Mouse (Mus musculus) neutrophil, adult 5-6 weeks (primary cell): Measurements from ENCODE around the gene Tctex1d2. TPM values are rescaled to one million over a fixed set of nuclear protein-coding genes. Genes with fewer than 3 reads are reported as not detected.
A peak's percentile ranks its signal among the peaks of the same experiment; 100 is the strongest.

Experiments used
- ATAC-seq: fragments of 151-379, 151-347 bp; 2 replicates; pipeline ENCODE4 v1.8.0; 2017; ENCODE audit warnings: mild to moderate bottlenecking, moderate TSS enrichment; ENCODE audit not compliant: insufficient number of reproducible peaks, poor library complexity, low FRiP score, severe bottlenecking; ENCODE audit errors: extremely low read depth
- total RNA-seq: library from RNA; stranded (forward); fragments of 200-1000 nt; gene quantifications from 2 replicates; pipeline ENCODE4 v1.2.3, GENCODE M21; 2017

Gene Tctex1d2
- total RNA-seq = 44.0 and 46.0 TPM in 2 replicates

DNA sequence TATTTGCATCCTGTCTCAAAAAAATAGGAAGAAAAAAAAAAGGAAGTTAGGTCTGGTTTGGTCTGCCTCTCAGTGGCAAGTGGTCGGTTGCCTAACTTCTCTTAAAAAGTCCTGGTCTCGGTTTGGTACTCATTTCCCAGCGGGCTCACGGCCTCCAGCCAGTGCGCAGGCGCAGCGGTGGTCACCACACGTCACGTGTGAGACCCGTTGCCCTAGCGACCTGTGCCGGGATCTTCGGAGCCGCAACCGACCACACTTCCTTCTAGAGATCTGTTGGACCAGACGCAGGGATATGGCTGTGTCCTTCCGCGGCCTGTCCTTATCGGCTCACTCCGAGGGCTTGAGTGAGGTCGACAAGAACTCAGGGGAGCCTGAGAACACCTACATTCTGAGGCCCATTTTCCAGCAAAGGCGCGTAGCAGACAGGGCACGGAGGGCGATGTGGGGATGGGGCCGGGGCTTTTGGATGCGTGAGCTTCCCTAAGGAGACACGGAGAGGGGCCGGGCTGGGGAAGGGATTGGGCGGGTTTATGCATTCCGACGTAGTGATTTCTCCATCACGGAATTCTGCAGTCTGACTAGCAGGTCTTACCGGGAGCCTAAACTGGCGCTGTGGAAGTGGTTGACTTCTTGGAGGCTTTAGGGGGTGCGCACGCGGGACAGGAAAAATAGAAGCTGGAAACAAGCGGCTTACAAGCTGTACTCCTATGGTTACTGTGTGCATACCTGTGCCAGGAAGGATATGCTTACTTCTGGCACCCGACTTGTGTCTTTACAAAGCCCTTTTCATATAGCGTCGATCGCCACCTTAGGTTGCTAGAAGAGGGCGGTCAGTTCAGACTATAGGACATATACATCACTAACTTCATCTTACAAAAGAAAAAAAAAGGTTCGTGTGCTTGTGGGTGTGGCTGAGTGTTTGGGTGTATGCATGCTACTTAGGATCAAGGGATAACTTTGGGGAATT, at the start of gene Tctex1d2:
Tctex1d2 (plus strand) TSS at position 186 of the 967 bp plus-strand sequence.
- peak; percentile 93 for ATAC-seq

DNA sequence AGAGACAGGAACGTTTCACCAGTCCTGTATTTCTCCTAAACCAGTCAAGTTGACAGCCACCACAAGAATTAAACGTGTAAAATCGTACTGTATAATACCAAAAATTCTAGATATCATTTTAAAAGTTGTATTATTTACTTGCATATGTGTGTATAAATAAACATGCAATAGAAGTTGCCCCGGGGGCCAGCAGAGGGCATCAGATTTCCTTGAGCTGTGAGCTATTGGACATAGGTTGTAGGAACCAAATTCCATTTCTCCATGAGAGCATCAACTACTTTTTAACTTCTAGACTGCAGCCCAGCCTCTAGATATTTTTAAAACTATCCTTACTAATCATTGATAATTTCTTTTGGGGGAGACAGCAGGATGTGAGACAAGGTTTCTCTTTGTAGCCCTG, 48.2 kb upstream of the Tctex1d2 start:
- ATAC-seq = no peak

DNA sequence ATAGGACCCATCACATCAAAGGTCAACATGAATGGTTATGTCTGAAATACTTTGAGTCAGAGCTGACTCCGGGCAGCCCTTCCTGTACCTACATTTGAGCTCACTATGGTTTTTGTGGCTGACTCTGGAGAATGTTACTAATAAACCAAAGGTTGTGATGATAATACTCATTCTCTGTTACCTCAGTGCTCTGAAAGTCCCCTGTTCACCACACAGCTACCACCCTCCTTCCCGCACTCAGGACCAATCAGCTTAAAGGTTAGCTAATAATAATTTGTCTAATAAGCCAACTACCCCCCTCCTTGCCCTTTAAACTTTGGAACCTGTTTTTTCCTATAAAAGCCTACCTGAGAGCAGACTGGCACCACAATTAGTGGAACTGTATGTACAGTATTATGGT, 39.9 kb upstream of the Tctex1d2 start:
- no peak for ATAC-seq

DNA sequence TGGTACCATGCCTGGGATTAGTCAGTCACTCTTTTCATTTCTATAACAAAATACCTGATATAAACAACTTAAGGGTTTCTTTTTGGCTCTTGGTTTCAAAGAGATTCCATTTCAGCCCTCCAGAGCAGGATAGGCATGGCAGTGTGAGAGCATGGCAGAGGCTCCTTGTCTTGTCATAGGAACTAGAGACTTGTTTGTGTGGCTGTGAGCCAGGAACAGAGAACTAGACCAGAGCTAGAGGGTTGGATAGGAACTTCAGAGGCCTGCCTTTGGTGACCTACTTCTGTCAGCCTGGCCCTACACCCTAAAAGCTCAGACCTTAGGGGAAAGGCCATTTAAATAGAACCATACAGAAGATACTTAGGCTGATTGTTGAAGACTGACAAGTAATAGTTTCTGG, 36.6 kb upstream of the Tctex1d2 start:
- no peak for ATAC-seq

GRCm38 (mm10) chr16:32384885-32385284, 34.6 kb upstream of the Tctex1d2 start:
- ATAC-seq = no peak

DNA sequence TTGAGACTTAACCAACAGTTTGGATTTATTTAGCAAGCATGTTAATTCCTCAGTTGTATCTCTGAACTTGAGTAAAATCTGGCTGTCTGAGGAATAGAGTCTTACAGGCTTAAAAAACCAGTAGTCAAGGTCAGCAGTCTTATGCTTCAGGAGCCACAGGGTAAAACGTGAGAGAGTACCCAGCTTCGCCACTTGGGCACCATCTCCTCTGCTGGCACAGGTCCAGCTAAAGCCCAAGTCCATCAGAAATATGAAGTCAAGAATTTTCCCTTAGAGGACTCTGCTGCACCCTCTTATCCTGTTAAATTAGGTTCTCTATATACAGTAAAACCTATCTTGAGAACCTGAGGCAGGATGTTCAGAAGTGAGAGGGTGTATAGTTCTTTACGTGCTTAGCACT, 32.7 kb upstream of the Tctex1d2 start:
- ATAC-seq = no peak

GRCm38 (mm10) chr16:32389049-32389448, 30.5 kb upstream of the Tctex1d2 start:
- ATAC-seq = no peak

DNA sequence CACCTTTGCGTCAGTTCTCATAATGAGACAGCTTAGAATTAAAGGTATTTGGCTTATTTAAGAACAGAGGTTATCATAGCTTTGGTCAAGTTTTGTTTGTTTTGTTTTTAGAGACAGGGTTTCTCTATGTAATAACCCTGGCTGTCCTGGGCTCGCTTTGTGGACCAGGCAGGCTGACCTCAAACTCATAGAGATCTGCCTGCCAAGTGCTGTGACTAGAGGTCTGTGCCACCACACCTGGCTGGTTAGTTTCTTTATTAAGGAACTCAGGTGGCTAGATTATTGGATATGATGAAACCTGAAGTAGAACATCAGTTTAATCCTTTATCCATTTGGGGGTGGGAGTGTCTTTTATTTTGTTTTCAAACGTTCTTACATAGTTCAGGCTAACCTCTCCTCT, 29.7 kb upstream of the Tctex1d2 start:
- ATAC-seq = no peak

DNA sequence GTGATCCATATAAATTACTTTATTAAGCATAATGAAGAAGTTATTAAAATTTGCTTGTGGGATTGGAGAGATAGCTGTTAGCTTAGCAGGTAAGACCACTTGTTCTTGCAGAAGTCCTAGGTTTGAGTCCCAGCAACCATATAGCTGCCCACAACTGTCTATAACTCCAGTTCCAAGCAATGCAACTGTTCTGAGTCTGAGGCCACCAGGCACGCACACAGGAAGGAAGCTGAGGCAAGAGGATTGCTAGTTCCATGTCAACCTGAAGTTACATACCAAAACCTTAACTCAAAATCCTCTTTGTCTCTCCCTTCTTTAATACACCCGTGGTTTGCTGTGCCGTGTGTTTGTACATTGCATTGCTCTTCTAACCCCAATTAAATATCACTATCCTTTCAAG, 28.6 kb upstream of the Tctex1d2 start:
- no peak for ATAC-seq

- no peak for ATAC-seq
Observed at GRCm38 (mm10) chr16:32395679-32396540, 23.6 kb upstream of the Tctex1d2 start.

GRCm38 (mm10) chr16:32396541-32396835, 23.0 kb upstream of the Tctex1d2 start:
- ATAC-seq = no peak

DNA sequence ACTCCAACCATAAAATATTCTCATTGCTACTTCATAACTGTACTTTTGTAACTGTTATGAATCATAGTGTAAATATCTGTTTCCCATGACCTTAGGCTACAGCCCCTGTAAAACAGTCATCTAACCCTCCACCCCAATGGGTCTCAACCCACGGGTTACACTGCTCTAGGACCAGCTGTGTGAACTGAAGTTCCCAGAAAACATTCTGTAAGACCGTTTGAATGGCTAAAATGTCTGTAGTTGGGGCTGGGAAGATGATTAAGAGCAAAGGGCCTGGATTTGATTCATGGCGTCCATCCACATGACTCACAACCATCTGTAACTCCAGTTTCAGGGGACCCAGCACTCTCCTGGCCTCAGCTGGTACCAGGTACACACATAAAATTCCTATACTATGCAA, 21.3 kb upstream of the Tctex1d2 start:
- ATAC-seq = no peak

DNA sequence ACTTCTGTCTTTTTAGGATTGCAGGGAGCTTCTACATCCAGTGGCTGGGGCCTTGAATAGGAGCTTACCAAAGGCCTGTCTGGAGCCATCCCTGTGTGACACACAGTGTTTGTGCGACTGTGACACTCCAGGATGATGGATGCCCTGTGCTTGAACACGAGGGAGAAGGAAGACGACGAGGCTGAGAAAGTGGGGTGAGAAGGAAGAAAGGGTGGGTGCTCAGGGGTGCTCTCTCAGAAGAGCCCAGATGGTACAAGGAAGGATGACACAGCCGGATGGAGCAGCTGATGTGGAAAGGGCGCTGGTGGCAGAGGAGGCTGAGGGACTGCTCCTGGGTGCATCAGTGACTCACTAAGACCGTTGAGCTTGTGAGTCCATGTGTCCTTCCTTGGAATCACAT, 19.2 kb upstream of the Tctex1d2 start, which contains the start of gene Tm4sf19:
Tm4sf19 (plus strand) TSS at position 240 of the 400 bp plus-strand sequence.
- ATAC-seq = no peak

DNA sequence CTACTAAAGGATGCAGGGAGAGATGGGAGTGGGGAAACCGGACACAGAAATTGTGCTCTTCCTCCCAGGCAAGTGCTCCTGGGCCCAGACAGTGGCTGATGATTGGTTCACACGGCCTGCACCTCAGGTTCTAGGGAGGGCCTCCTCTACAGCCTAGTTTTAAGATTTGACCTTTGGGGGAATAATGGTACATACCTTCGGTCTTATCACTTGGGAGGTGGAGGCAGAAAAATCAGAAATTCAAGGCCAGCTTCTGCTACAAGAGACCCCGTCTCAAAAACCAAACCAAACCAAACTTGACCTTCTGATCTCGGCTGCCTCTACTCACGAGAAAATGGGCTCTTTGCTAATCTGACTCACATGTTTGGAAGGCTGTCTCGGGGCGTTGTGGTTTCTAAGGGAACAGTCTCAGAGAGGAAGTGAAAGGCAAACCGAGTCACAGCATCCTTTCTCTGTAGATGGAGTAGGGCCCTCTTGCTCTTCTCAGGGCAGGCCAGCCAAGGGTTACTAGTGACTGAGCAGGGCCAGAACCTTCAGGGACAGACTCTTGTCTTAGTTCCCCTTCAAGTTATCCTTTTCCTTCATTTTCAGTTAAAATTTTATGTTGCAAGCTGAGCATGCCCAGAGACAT, 18.1 kb upstream of the Tctex1d2 start:
- ATAC-seq = peak; percentile 71; the same call in 1 of the 2 replicates

DNA sequence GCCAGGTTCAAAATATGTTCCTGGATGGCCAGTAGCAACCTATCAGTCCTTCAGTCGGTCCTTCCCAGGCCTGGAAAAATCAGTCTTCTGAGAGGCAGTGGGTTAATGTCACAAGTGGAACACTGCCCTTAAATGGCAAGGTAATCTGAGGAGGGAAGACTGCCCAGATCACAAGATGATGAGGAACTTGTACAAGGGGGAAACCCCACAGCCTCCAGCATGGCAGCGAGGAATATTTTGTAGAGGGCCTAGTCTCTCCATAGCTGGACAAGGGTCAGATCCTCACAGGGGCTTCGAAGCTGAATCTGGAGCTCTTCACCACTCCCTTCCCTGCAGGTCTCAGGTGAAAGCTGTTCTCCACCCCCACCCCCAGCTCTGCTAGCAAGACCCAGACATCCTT, 16.7 kb upstream of the Tctex1d2 start:
- no peak for ATAC-seq

DNA sequence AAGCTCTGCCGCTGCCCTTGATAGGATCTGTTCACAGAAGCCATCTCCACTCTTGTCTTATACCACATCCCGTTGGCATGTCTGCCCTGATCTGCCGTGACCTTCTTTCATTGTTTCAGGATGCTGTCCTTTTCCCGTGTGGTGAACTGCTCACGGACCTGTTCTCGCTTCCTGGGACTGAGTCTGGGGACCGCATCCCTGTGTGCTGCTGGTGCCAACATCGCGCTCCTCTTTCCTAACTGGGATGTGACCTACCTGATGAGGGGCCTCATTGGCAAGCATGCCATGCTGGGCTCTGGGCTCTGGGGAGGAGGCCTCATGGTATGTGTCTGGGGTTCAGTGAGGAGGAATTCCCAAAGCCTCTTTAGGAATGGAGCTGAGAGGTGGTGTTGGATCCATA, 13.8 kb upstream of the Tctex1d2 start:
- ATAC-seq = no peak

DNA sequence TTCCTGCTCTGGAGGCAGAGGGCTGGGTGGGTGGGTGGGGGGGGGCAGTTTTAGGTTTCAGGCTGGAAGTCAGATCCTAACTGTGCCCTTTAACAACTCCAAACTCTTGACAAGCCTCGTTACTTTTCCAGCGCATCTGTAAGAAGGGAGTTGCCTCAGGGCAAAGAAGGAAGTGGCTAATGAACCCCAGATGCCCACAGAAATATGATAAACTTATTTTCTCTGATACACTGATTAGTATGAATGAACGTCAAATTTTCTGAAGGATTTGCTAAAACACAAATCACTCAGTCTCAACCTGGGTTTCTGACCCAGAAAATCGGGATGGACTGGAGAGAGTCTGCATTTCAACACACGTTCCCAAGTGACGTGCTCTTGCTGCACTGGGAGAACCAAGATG, 12.8 kb upstream of the Tctex1d2 start:
- no peak for ATAC-seq

GRCm38 (mm10) chr16:32407730-32408129, 11.8 kb upstream of the Tctex1d2 start:
- ATAC-seq = no peak

DNA sequence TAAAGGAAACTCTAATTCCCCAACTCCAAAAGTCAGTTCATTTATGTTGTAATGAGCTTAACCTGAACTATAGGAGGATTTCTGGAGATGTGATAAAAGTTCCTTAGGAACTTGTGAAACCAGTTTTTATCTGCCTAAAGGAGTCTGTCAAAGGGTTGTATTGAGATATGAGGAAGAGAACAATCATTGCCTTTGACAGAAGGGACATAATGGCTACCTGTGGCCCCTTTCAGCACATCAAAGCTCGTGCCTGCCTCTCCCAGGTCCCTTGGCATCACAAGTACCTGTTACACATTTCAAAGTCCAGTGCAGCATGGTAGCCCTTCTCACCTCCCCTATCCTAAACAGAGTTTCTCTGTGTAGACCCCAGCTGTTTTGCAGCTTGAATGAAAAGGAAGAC, 2.0 kb upstream of the Tctex1d2 start:
- ATAC-seq = no peak
